Mouse (Mus musculus) heart, adult 2 months (tissue): ENCODE data around the gene Pnkd. TPM values are rescaled to one million over a fixed set of nuclear protein-coding genes. Genes with fewer than 3 reads are reported as not detected.

Experiments used
- DNase-seq, 2 experiments: peaks; one replicate each; pipeline ENCODE4 v3.0.0; 2021
- H3K27ac ChIP-seq: fragments of 200-600 bp; 2 replicates; pipeline ENCODE4 v1.8.1; 2022
- H3K27me3 ChIP-seq: fragments of 200-500 bp; 2 replicates; pipeline ENCODE4 v1.6.1; 2012; ENCODE audit warnings: mild to moderate bottlenecking, low read length, inconsistent platforms, mixed read lengths; ENCODE audit not compliant: control insufficient read depth, insufficient read depth
- H3K36me3 ChIP-seq: fragments of 200-500 bp; 2 replicates; pipeline ENCODE4 v1.6.1; 2012; ENCODE audit warnings: low read length, inconsistent platforms; ENCODE audit not compliant: control insufficient read depth, insufficient read depth
- H3K4me1 ChIP-seq: fragments of 200-500 bp; 2 replicates; pipeline ENCODE4 v1.6.1; 2011; ENCODE audit warnings: low read length; ENCODE audit not compliant: control insufficient read depth, insufficient read depth
- H3K4me3 ChIP-seq: fragments of 200-600 bp; 2 replicates; pipeline ENCODE4 v1.8.1; 2022
- H3K79me2 ChIP-seq: fragments of 200-500 bp; replicated peaks from 2 replicates; pipeline ENCODE4 v1.6.1; 2012; ENCODE audit warnings: mild to moderate bottlenecking, inconsistent platforms, low read length, moderate library complexity, mixed read lengths; ENCODE audit not compliant: control insufficient read depth, insufficient read depth
- H3K9ac ChIP-seq: fragments of 200-500 bp; 2 replicates; pipeline ENCODE4 v1.6.1; 2012; ENCODE audit warnings: low read depth, mild to moderate bottlenecking, control low read depth, inconsistent platforms, low read length, mixed read lengths
- CTCF ChIP-seq: fragments of 200-600 bp; IDR thresholded peaks from 2 replicates; pipeline ENCODE4 v1.8.1; 2022; ENCODE audit warnings: antibody characterized with exemption, mild to moderate bottlenecking, moderate library complexity
- EP300 ChIP-seq: fragments of 200-500 bp; IDR thresholded peaks from 2 replicates; pipeline ENCODE4 v1.6.1; 2011; ENCODE audit warnings: low read depth, low read length, control low read depth; ENCODE audit not compliant: insufficient read depth
- POLR2A ChIP-seq: fragments of 200-500 bp; IDR thresholded peaks from 2 replicates; pipeline ENCODE4 v1.6.1; 2011; ENCODE audit warnings: mild to moderate bottlenecking, low read depth, low read length, control low read depth; ENCODE audit not compliant: insufficient read depth
- WGBS: fragments of 180-500 bp; shearing (Covaris S2); methylation state at CpG from one replicate; pipeline ENCODE4 v1.1.7; 2018; 5-methylcytosine and 5-hydroxymethylcytosine counted together
- intact Hi-C: fragments of 180-260 bp; cut with DNase I; formaldehyde crosslinking; loops from one replicate; pipeline ENCODE4 v1.15.1; 2025
- polyA plus RNA-seq: library from polyadenylated mRNA; depleted of rRNA; stranded (reverse); fragments of >200 nt; gene quantifications from 2 replicates; pipeline ENCODE4 v1.2.3, GENCODE M21; 2012
- total RNA-seq, 2 experiments: library from RNA; stranded (reverse); gene quantifications; 2 replicates each; pipeline ENCODE4 v1.2.3; 2021

Gene Pnkd
- total and polyA plus RNA-seq, 3 experiments: 113 to 140 (median 126) TPM

DNA sequence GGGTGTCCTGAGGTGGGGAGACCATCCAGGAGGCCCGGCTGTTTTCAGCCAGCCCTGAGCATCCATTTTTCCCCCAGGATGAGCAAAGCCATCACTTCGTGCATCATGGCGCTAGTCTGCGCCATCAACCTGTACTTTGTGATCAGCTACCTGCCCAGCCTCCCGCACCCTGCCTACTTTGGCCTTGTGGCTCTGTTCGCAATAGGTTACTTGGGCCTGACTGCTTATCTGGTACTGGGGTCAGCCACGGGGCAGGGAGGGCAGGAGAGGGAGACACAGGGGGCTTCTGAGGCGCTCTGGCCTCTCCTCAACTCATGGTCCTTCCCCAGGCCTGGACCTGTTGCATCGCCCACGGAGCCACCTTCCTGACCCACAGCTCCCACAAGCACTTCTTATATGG is 100.3 kb downstream of the Pnkd start:
- WGBS: 94% methylated on average over 10 of the region's 10 CpGs
- intact Hi-C loops: no loop called here
- no peaks in the 10 kb centered on the region for H3K36me3 ChIP-seq

DNA sequence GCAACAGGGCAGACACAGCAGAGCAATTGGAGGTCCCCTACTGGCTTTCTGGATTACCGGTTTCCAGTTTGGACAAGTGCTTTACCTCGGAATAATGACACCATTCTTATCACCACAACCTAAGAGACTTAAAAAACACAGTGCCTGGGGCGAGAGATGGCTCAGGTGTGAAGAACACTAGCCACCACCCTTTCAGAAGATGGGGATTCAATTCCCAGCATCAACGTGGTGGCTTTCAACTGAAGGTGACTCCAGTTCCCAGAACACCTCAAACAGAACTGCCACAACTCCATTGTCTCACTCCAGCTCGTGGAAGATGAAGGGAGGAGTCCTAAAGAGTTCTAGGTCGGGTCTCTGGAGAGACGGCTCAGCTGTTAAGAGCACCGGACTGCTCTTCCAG is 100.8 kb downstream of the Pnkd start:
- Histone ChIP-seq H3K27ac (no peak overlapping the region), H3K36me3 (no peaks in the 10 kb centered on the region), H3K79me2 (no peaks in the 10 kb centered on the region), H3K4me1 (peaks cover 1% of the 10 kb centered on the region; the same call in 1 of the 2 replicates), H3K27me3 (no peaks in the 10 kb centered on the region), H3K9ac (no peak overlapping the region), H3K4me3 (no peak overlapping the region)
- intact Hi-C loops: no loop called here
- DNase-seq: no peak
- 79% methylated on average over 8 of the region's 8 CpGs for WGBS
- no peak for TF ChIP-seq POLR2A
- no peak for TF ChIP-seq EP300
- TF ChIP-seq CTCF: no peak

More for the DNA sequence above, 100.3 kb downstream of the Pnkd start:
- no peaks in the 10 kb centered on the region for H3K27me3 ChIP-seq
- H3K27ac ChIP-seq: no peak overlapping the region
- H3K9ac ChIP-seq: no peak overlapping the region
- H3K79me2 ChIP-seq: no peaks in the 10 kb centered on the region
- no peak overlapping the region for H3K4me3 ChIP-seq
- no peak for TF ChIP-seq POLR2A
- TF ChIP-seq EP300: no peak
- TF ChIP-seq CTCF: no peak
- H3K4me1 ChIP-seq: no peaks in the 10 kb centered on the region; the same call in 1 of the 2 replicates
- no peak for DNase-seq

DNA sequence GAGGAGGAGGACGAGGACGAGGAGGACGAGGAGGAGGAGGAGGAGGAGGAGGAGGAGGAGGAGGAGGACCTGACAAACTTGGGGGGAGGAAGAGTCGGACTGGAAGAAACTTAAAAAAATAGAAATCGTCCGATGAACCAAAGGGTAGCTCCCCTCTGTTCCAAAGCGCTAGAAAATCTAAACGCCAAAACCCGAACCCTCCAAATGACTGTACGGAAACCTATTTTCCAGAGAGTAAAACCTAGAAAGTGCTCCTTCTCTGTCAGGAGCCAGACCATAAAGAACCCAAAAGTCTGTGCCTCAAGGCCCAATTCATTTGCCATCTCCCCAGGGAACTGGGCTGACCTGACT is 101.6 kb downstream of the Pnkd start:
- no peak for DNase-seq
- peaks cover 1% of the 10 kb centered on the region; the same call in 1 of the 2 replicates for H3K4me1 ChIP-seq
- H3K27me3 ChIP-seq: no peaks in the 10 kb centered on the region
- H3K9ac ChIP-seq: peak overlapping the region; percentile 88
- WGBS: 34% methylated on average over 7 of the region's 10 CpGs
- intact Hi-C loops: loop anchor here (2.0 kb wide), 1 partner anchor 74 kb away; no protein-coding TSS in a partner anchor
- H3K4me3 ChIP-seq: peak overlapping the region; percentile 63
- TF ChIP-seq POLR2A (no peak), CTCF (no peak), EP300 (no peak)
- H3K79me2 ChIP-seq: no peaks in the 10 kb centered on the region
- H3K36me3 ChIP-seq: no peaks in the 10 kb centered on the region
- H3K27ac ChIP-seq: peak overlapping the region; percentile 98

DNA sequence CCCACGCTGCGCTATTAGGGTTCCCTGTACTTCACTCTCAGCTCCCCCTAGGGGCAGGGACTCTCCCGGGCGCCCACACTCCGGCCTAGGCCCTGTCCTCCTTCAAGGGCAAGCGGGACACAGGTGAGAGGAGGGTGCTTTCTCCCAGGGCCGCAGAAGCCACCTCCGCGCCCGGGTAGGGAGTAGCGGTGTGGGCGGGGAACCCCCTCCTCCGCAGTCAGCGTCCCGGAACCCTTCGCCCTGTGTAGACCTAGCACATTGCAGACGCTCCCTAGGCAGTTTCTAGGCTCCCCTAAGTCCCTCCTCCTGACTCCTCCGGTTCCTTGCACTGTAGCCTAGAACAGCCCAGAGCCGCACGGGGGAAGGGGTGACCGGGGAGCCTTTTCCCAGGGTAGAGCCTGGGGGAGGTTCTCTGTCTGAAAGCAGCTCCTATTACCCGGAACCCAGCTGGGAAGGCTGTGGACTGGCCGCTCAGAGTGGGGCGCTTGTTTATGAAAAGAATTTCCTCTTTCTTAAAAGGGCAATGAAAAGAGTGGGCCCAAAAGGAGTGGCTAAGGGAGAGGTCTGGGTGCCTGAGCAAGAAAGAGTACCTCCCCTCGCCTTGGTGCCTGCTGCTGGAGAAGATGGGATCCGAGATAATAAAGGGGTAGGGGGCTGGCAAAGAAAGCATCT is 102.1 kb downstream of the Pnkd start:
- intact Hi-C loops: loop anchor here (2.0 kb wide), 1 partner anchor 74 kb away; no protein-coding TSS in a partner anchor
- H3K4me1 ChIP-seq: peaks cover 1% of the 10 kb centered on the region; the same call in 1 of the 2 replicates
- no peaks in the 10 kb centered on the region; the same call in 1 of the 2 replicates for H3K79me2 ChIP-seq
- TF ChIP-seq EP300: 0 out of 2 replicates have a peak, but pooled peaks have one; percentile 26
- TF ChIP-seq CTCF: peak; percentile 88
- TF ChIP-seq POLR2A: peak; percentile 88
- H3K27me3 ChIP-seq: no peaks in the 10 kb centered on the region
- H3K36me3 ChIP-seq: no peaks in the 10 kb centered on the region
- peak overlapping the region; percentile 88 for H3K9ac ChIP-seq
- WGBS: under 1% methylated on average over 26 of the region's 26 CpGs
- DNase-seq: peak; percentile 96 to 98
- peak overlapping the region; percentile 63 for H3K4me3 ChIP-seq
- peak overlapping the region; percentile 98 for H3K27ac ChIP-seq

- peak in 1 of 2 experiments; percentile 47 for DNase-seq
- Histone ChIP-seq H3K4me1 (peaks cover 1% of the 10 kb centered on the region; the same call in 1 of the 2 replicates), H3K9ac (peak overlapping the region; percentile 88), H3K27me3 (no peaks in the 10 kb centered on the region; the same call in 1 of the 2 replicates), H3K4me3 (peak overlapping the region; percentile 63), H3K27ac (peak overlapping the region; percentile 98), H3K36me3 (no peaks in the 10 kb centered on the region), H3K79me2 (peaks cover 5% of the 10 kb centered on the region; the same call in 1 of the 2 replicates)
- TF ChIP-seq EP300: no peak
- no peak for TF ChIP-seq POLR2A
- TF ChIP-seq CTCF: no peak
- WGBS: 45% methylated on average over 15 of the region's 15 CpGs
- intact Hi-C loops: loop anchor here (2.0 kb wide), 1 partner anchor 75 kb away; no protein-coding TSS in a partner anchor
These were observed 102.8 kb downstream of the Pnkd start for GRCm38 (mm10) chr1:74387386-74387988.

GRCm38 (mm10) chr1:74388398-74388920 is 103.7 kb downstream of the Pnkd start:
- H3K27ac ChIP-seq: peak overlapping the region; percentile 98
- no peak for DNase-seq
- WGBS: 81% methylated on average over 7 of the region's 7 CpGs
- no peak overlapping the region for H3K4me3 ChIP-seq
- H3K9ac ChIP-seq: no peak overlapping the region
- peaks cover 1% of the 10 kb centered on the region; the same call in 1 of the 2 replicates for H3K4me1 ChIP-seq
- no peaks in the 10 kb centered on the region; the same call in 1 of the 2 replicates for H3K27me3 ChIP-seq
- no peak for TF ChIP-seq CTCF
- TF ChIP-seq POLR2A: no peak
- TF ChIP-seq EP300: no peak
- H3K79me2 ChIP-seq: peaks cover 7% of the 10 kb centered on the region; the same call in 1 of the 2 replicates
- no peaks in the 10 kb centered on the region for H3K36me3 ChIP-seq
- intact Hi-C loops: loop anchor here (2.0 kb wide), 1 partner anchor 56 kb away; no protein-coding TSS in a partner anchor
